Mouse (Mus musculus) layer of hippocampus, postnatal 10 days (tissue): ENCODE measurements around the gene Ano10. TPM values are rescaled to one million over a fixed set of nuclear protein-coding genes. Genes with fewer than 3 reads are reported as not detected.
A peak's percentile ranks its signal among the peaks of the same experiment; 100 is the strongest.
"Not testable (repeated sequence)": the region's sequence is repeated elsewhere in the genome, so short reads cannot be mapped to it uniquely, and the experiment has no call there.

Experiments
- DNase-seq, 2 experiments: peaks; one replicate each; pipeline ENCODE4 v3.0.0; 2021; ENCODE audit warnings: low spot score in 2 of 2
- total RNA-seq, 2 experiments: library from RNA; stranded (reverse); gene quantifications; 2 replicates each; pipeline ENCODE4 v1.2.3; 2021

The Ano10 gene
- total RNA-seq, 2 experiments from 2014 or later = 30.6 to 35.2 TPM

DNA sequence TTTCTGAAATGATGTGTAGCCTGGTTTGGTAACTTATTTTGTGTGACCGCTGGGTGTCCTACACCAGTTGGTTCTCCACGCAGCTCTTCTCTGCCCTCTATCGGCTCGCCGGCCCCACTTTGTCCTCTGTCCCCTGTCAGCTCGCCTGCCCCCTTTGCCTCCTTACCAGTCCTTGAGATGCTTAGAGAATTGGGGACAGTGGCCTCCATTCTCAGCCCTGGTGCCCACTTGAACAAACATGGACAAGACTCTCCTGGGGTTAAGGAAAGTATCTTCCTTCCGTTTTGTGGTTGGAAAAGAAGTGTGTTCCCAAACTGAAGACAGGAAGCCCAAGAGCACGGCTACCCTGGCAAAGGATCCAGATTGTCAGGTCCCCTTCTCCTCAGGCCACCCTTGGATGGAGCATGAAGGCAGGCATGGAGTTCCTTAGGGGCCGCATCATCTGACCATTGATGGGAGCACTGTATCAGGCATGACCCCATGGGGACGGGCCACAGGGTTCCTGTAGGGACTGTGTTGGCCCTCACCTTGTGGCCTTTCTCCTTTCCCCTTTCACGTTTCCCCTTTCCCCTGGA lies 121.5 kb downstream of the Ano10 start:
- DNase-seq = no peak

DNA sequence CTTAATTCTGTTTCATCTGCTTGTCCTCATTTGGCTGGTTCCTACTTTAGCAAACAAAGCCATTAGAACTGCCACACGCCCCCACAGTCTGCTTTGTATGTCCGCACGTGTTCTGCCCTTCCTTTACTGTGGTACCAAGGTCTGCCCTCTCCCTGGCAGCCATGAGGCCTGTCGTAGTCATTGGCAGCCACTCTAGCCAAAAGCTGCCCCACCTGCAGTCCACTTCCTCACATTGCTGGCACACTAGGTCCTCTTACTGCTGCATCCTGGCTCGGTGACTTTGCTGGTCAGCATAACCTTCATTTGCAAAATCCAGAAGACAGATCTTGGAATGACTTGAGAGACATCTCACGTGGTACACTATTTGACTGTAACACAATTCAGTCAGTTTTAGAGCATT lies 124.3 kb downstream of the Ano10 start:
- peak in 1 of 2 experiments; percentile 20 for DNase-seq

DNA sequence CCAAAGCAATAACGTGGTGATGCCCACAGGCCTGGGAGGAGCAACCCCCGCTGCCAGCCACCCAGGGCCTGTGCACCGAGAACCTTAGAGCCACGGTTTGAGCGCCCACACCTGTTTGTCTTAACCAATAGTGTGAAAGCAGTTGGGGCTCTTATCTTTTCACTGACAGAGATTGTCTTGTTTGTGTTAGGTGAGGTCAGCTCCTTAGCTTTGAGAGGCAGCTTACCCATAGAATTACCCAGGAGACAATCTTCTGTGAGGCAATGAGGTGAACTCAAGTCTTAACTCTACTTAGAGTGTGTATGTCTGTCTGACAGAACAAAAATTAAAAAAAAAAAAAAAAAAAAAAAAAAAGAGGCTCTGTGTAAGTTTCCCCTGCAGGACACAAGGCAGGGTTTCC lies 126.5 kb downstream of the Ano10 start:
- not testable (repeated sequence) for DNase-seq

DNA sequence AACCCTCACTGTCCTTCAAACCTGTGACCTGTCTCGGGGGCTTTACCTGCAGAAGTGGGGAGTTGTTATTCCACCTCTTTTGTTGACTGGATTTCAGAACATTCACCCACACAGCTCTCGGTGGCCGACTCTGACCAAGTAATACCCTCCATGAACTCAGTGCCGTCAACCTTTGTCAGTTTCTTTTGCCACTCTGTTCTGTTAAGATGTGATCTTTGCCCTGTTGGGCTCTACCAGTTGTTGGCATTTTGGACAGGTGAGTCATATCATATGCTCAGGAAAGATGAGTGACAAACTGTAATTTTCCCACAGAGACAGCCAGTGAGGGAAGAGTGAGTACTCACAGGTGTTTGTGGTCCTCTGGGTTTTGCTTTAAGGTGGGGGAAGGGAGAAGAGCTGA lies 129.7 kb downstream of the Ano10 start:
- DNase-seq = no peak

GRCm38 (mm10) chr9:122157079-122157441 lies 137.2 kb downstream of the Ano10 start:
- no peak for DNase-seq

DNA sequence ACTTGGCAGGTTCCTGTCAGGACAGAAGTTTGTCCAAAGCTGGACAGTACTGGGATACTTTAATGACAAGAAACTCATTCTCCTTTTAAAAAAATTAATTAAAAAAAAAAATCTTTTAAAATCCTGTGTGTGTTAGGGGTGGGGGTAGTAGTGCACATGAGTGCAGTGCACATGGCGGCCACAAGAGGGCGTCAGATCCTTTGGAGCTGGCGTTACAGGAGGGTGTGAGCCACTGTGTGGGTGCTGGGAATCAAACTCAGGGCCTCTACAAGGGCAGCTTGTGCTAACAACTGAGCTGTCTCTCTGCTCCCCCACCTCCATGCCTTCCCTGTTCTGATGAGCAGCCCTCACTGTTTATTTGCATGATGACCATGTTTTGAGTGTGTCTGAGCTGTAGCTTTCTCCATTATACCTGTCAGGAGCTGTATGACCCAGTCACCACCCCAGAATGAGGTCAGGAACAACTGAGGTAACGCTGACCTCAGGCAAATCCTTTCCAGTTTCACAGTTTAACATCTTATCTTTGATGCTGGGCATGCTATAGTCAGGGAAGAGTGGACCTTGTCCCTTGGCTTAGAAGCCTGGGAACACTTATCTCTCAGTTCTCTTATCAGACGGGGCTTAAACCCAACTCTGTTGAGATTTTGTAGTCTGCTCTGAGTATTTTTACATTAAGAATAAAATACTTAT lies 137.7 kb downstream of the Ano10 start:
- DNase-seq = no peak

DNA sequence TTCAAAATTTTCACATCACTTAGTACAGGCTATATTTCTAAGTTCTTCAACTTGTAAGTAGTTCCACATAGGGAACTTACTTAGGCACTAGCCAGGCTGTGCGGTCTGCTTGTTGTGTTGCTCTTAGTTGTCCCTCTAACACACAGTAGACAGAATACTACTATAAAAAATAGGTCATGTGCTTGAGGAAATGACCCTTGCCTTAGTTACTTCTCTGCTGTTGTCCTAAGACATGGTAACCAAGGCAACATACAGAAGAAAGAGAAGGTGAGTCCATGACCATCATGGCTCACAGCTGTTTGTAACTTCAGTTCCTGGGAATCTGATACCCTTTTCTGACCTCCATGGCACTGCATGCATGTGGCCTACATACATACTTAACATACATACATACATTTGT lies 139.0 kb downstream of the Ano10 start:
- no peak for DNase-seq

DNA sequence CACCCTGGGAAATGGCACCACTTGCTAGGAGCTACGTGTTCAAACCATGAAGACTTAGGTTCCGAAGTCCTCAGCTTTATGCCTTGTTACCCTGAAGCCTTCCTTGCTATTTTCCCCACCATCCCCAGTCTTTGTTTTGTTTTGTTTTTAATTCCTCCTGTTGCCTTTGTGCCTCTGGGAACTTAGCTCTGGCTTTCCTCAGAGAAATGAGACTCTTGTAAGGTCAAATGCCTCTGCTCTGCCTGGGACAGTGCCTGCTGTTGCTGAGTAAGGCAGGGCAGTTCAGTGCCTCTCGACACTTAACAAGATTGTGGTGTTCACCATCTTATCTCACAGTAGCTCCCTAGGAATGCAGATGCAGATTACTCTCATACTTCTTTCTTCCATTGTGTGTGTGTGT lies 140.8 kb downstream of the Ano10 start:
- DNase-seq = no peak

DNA sequence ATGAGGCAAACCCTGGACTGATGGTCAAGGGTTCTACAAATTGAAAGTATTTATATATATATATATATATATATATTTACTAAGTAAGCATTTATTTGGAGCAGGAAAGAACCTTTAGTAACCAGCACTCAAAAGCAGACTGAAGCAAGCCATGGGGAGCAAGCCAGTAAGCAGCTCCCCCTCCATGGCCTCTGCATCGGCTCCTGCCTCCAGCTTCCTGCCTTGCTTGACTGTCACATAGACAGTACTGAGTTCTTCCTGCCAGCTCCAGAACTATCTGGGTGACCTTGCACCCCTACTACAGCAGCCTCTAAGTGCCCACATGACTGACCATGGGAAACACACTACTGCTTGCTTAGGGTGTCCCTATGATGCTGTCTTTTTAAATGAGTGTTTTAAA lies 141.7 kb downstream of the Ano10 start:
- DNase-seq = no peak

GRCm38 (mm10) chr9:122152063-122152462 lies 142.2 kb downstream of the Ano10 start:
- no peak for DNase-seq

DNA sequence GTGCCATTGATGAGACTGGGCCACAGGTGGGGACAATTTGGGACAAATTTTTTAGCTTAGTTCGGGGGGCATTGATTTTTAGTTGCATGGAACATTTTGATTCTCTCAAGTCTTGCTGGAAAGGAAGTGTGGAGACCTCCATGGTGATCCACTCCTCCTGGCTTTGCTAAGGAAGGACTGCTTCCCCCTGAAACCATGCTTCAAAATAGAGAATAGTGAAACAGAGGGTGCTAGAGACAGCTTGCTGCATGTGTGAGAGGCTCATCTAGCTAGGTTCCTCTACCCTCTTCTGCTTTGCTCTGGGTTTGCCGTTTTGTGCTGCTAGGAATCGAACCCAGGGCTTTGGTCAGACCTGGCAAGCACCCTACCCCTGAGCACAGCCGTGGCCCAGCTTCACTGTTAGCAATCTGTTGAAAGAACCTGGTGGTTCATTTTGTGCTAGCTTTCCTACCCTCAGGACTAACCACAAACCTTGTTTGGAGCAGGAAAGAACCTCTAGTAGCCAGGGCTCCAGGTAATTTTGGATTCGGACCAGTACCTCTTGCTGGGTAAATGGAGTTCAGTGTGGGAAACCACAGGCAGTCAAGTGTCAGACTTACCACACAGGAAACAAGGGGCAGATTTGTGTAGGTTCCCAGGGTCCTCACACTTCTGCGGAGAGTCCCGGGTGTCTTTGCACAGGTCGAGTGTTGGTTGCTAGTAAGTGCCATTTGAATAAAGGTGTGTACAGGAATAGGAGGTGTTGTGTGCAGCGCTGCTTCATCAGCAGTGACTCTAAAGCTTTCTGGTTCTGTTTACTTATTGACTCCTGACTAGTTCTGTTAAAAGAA lies 144.0 kb downstream of the Ano10 start:
- no peak for DNase-seq

GRCm38 (mm10) chr9:122148356-122148755 lies 145.9 kb downstream of the Ano10 start:
- no peak for DNase-seq

DNA sequence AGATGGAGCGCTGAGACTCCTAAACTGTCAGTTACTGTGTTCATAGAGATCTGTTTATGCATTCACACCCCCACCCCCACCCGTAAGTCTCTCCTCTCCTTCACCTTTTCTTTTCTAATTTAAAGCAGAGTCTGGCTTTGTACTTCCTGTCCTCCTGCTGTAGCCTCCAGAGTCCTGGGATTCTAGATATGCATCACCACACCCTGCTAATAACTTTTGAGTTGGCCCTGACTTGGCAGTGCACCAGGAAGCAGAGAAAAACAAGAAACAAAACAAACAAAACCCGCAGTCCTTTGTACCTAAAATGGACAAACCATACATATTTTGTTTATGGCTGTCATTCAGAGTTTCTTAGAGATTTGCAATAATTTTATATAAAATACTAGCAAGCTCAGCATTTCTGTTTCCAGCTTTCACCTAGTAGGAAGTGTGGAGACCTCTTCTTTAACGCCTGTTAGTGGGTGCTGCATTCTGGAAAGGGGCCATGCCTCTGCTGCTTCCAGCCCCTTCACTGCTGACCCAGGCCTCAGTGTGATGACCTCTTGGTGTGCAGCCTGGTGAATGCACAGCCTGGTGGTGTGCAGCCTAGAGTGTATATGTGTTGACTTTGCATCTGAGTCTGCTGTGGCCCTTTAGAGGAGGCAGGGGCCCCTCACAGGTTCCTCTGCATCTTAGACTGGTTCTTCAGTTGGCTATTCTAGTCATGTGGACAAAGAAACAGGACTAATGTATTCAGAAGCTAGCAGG lies 147.9 kb downstream of the Ano10 start:
- no peak for DNase-seq

GRCm38 (mm10) chr9:122145677-122146076 lies 148.5 kb downstream of the Ano10 start:
- no peak for DNase-seq

GRCm38 (mm10) chr9:122144776-122145175 lies 149.4 kb downstream of the Ano10 start:
- DNase-seq = no peak

GRCm38 (mm10) chr9:122143219-122143618 lies 151.0 kb downstream of the Ano10 start:
- DNase-seq = no peak

- DNase-seq = no peak
Measured at GRCm38 (mm10) chr9:122139236-122139635, 155.0 kb downstream of the Ano10 start.

GRCm38 (mm10) chr9:122138371-122139029 lies 155.7 kb downstream of the Ano10 start:
- no peak for DNase-seq

DNA sequence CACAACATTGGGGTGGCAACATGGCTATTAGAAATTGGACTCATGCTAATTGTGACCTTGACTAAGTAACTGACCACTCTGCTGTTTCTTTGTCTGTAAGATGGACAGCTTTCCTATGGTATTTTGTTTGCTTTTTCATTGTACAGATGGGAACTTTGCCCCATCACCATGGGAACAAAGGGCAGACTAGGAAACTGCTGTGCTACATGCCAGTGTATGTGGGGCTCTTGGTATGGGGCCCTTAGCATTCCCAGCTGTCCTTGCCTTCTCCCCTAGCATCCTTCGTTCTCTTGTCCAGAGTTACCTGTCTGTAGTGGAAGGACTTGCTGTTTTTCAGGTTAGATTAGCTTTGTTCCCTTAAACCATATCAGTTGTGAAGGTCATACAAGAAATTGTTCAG lies 156.3 kb downstream of the Ano10 start:
- no peak for DNase-seq

GRCm38 (mm10) chr9:122135885-122136170 lies 158.4 kb downstream of the Ano10 start:
- DNase-seq = no peak

DNA sequence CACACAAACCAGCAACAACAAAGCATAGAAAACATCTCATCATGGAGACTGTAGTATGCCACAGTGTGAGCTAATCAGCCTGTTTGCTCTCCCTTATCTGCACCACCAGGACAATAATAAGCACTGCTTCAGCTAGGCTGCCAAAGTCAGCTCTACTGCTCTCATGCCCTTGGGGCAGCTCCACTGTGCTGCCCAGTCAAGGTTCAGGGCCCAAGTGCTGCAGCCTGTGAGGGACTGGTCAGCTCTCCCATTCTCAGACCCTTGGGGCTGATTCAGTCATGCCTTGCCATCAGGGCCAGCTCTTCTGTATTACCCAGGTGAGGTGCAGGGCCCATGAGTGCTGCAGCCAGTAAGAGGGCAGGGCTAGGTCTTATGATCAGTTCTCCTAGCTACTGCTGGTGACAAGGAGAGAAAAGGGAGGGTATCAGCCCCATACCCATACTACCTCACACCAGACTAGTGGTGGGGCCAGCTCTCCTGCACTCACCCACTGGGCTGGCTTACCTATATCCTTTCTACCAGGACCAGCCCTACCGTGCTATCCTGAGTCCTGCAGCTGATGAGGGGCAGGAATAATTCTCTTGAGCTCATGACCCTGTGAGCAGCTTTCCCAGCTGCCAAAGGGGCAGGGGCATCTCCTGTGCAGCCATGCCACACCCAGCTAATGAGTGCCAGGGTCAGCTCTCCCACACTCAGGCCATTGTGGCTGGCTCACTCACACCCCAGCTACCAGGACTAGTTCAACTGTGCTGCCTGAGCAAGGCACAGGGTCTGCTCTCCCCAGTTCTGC lies 158.9 kb downstream of the Ano10 start:
- no peak for DNase-seq
